Mouse (Mus musculus) limb, embryonic 14.5 days (tissue): ENCODE results near the gene Ndufaf2. TPM values are rescaled to one million over a fixed set of nuclear protein-coding genes. Genes with fewer than 3 reads are reported as not detected.

Experiments used
- ATAC-seq: fragments of 200-750 bp; cut with Nextera tagmentation; 2 replicates; pipeline ENCODE4 v1.8.0; 2017; ENCODE audit warnings: low read depth, moderate number of reproducible peaks, moderate TSS enrichment; ENCODE audit not compliant: low FRiP score
- DNase-seq: peaks from one replicate; pipeline ENCODE4 v3.0.0-alpha.2; 2015; ENCODE audit warnings: low spot score
- H3K27ac ChIP-seq: fragments of 300-500 bp; sonication (generic); replicated peaks from 2 replicates; pipeline ENCODE4 v1.5.1; 2014; ENCODE audit warnings: low read depth, mild to moderate bottlenecking, low read length, moderate library complexity, mixed read lengths
- H3K27me3 ChIP-seq: fragments of 300-500 bp; sonication (generic); 2 replicates; pipeline ENCODE4 v1.6.1; 2014; ENCODE audit warnings: low read length, mixed read lengths; ENCODE audit not compliant: control insufficient read depth, insufficient read depth
- H3K36me3 ChIP-seq: fragments of 300-500 bp; sonication (generic); 2 replicates; pipeline ENCODE4 v1.6.1; 2014; ENCODE audit warnings: mild to moderate bottlenecking, low read length, moderate library complexity, mixed read lengths; ENCODE audit not compliant: control insufficient read depth, insufficient read depth
- H3K4me1 ChIP-seq: fragments of 300-500 bp; sonication (generic); 2 replicates; pipeline ENCODE4 v1.6.1; 2014; ENCODE audit warnings: antibody characterized with exemption, low read length, mixed read lengths; ENCODE audit not compliant: control insufficient read depth, insufficient read depth
- H3K4me2 ChIP-seq: fragments of 300-500 bp; sonication (generic); replicated peaks from 2 replicates; pipeline ENCODE4 v1.6.1; 2014; ENCODE audit warnings: low read depth, mild to moderate bottlenecking, low read length, moderate library complexity; ENCODE audit not compliant: severe bottlenecking
- H3K4me3 ChIP-seq: fragments of 300-500 bp; sonication (generic); replicated peaks from 2 replicates; pipeline ENCODE4 v1.5.1; 2014; ENCODE audit warnings: low read length
- H3K9ac ChIP-seq: fragments of 300-500 bp; sonication (generic); 2 replicates; pipeline ENCODE4 v1.6.1; 2014; ENCODE audit warnings: mild to moderate bottlenecking, low read depth, low read length, moderate library complexity; ENCODE audit not compliant: severe bottlenecking
- H3K9me3 ChIP-seq: fragments of 300-500 bp; sonication (generic); 2 replicates; pipeline ENCODE4 v1.6.1; 2016; ENCODE audit warnings: low read length; ENCODE audit not compliant: control insufficient read depth
- POLR2A ChIP-seq: fragments of 200-500 bp; IDR thresholded peaks from 2 replicates; pipeline ENCODE4 v1.8.0; 2012; ENCODE audit warnings: inconsistent platforms, mild to moderate bottlenecking, moderate library complexity, borderline replicate concordance; ENCODE audit not compliant: insufficient read depth, insufficient read length; ENCODE audit errors: extremely low read depth
- WGBS: fragments of 180-500 bp; shearing (Covaris S2); extraction: QIAGEN DNeasy Blood & Tissue Kit; methylation state at CpG from one replicate; pipeline ENCODE4 v1.1.7; 2014; 5-methylcytosine and 5-hydroxymethylcytosine counted together
- polyA plus RNA-seq, 2 experiments: library from polyadenylated mRNA; depleted of rRNA in 1 of 2; stranded (reverse) in 1 of 2; unstranded in 1 of 2; fragments of >200 nt; fragmentation: Nextera tagmentation in 1 of 2; extraction: Ambion mirVana in 1 of 2; gene quantifications; 2 replicates each; pipeline versions ENCODE4 v1.2.1 to v1.2.3; 2012 to 2014

Ndufaf2 gene
- polyA plus RNA-seq, 2 experiments = 46.1 to 67.6 TPM

DNA sequence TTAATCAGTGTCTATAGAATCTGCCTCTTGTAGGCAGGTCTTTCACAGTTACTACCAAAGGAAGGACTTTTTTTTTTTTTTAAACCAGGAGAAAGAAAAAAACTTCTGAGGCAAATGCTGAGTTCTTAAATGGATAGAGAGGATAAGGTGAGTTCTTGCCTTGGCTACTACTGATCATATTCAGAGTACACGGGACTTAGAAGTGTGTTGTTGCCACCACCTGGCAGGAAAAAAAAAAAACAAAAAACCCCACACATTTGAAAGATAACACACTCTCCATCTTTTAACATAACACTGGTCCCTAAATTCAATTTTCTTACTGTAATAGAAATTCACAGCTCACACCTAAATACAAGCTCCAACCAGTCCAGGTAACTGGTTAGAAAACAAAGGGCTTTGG lies 30.5 kb downstream of the Ndufaf2 start:
- Histone ChIP-seq H3K4me1 (peaks cover 10% of the 10 kb centered on the region; the same call in 1 of the 2 replicates), H3K4me3 (no peak overlapping the region), H3K27me3 (no peaks in the 10 kb centered on the region), H3K36me3 (no peaks in the 10 kb centered on the region), H3K4me2 (no peak overlapping the region), H3K9me3 (no peaks in the 10 kb centered on the region), H3K9ac (no peak overlapping the region), H3K27ac (no peak overlapping the region)
- ATAC-seq (no peak), DNase-seq (no peak)
- 42% methylated on average over 1 of the region's 1 CpGs for WGBS
- TF ChIP-seq POLR2A = no peak

DNA sequence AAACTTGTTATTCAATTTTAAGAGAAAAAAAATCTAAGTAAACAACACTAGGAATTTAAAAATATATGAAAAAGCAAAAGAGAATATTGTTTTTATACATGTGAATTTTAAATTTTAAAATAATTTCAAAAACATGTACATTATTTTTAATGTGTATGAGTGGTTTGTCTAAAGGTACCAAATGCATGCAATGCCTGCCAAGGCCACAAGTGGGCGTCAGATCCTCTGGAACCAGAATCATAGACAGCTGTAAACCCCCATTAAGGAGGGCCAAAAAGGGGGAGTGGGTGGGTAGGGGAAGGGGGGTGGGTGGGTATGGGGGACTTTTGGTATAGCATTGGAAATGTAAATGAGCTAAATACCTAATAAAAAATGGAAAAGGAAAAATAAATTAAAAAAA lies 31.3 kb downstream of the Ndufaf2 start:
- H3K27me3 ChIP-seq = no peaks in the 10 kb centered on the region
- no peaks in the 10 kb centered on the region for H3K36me3 ChIP-seq
- H3K4me2 ChIP-seq = no peak overlapping the region
- ATAC-seq (no peak), DNase-seq (peak; percentile 47)
- H3K9ac ChIP-seq = no peak overlapping the region
- WGBS = 3% methylated on average over 1 of the region's 1 CpGs
- H3K4me1 ChIP-seq = peaks cover 10% of the 10 kb centered on the region; the same call in 1 of the 2 replicates
- no peaks in the 10 kb centered on the region for H3K9me3 ChIP-seq
- H3K27ac ChIP-seq = no peak overlapping the region
- H3K4me3 ChIP-seq = no peak overlapping the region
- TF ChIP-seq POLR2A = no peak

DNA sequence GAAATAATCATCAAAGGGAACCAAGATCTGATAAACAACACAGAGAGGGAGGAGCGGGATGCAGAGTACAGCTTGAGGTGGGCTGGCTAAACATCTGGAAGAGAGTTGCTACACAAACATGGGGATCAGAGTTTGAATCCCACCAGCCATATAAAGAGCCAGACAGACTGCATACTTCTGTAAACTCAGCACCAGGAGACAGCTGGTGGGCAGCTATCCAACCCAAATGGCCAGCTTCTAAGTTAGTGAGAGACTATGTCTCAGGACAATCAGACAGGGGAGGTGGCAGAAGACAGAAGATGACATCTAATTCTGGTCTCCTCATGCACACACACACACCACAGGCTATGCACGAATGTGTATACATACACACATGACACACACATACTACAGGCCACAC lies 32.2 kb downstream of the Ndufaf2 start:
- Histone ChIP-seq H3K27ac (no peak overlapping the region), H3K4me3 (no peak overlapping the region), H3K9me3 (no peaks in the 10 kb centered on the region), H3K4me1 (peaks cover 10% of the 10 kb centered on the region; the same call in 1 of the 2 replicates), H3K9ac (no peak overlapping the region), H3K36me3 (no peaks in the 10 kb centered on the region), H3K4me2 (no peak overlapping the region), H3K27me3 (no peaks in the 10 kb centered on the region)
- ATAC-seq (no peak), DNase-seq (no peak)
- no peak for TF ChIP-seq POLR2A
- 84% methylated on average over 2 of the region's 2 CpGs for WGBS

DNA sequence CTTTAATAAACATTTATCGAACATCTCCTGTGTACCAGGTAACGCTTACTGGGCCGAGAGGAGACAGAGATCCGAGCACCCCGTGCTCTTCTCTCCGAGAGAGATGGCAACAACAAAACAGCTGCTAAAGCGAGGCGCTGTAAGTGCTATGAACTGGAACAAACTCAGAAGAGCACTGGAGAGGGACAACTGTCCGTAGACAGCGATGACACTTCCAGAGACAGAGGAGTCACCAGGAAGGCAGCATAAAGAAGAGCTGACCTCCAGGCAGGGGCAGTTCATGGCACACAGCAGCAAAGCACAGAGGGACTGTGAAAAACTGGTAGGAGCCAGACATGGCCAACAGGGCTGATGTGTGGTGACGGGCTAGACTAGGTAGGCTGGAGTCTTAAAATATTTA lies 34.3 kb downstream of the Ndufaf2 start:
- DNase-seq = no peak
- no peak overlapping the region for H3K4me3 ChIP-seq
- no peak overlapping the region for H3K4me2 ChIP-seq
- no peaks in the 10 kb centered on the region for H3K9me3 ChIP-seq
- H3K27ac ChIP-seq = no peak overlapping the region
- no peak overlapping the region for H3K9ac ChIP-seq
- 85% methylated on average over 11 of the region's 11 CpGs for WGBS
- no peaks in the 10 kb centered on the region for H3K27me3 ChIP-seq
- TF ChIP-seq POLR2A = no peak
- no peak for ATAC-seq
- H3K36me3 ChIP-seq = no peaks in the 10 kb centered on the region
- peaks cover 10% of the 10 kb centered on the region; the same call in 1 of the 2 replicates for H3K4me1 ChIP-seq

DNA sequence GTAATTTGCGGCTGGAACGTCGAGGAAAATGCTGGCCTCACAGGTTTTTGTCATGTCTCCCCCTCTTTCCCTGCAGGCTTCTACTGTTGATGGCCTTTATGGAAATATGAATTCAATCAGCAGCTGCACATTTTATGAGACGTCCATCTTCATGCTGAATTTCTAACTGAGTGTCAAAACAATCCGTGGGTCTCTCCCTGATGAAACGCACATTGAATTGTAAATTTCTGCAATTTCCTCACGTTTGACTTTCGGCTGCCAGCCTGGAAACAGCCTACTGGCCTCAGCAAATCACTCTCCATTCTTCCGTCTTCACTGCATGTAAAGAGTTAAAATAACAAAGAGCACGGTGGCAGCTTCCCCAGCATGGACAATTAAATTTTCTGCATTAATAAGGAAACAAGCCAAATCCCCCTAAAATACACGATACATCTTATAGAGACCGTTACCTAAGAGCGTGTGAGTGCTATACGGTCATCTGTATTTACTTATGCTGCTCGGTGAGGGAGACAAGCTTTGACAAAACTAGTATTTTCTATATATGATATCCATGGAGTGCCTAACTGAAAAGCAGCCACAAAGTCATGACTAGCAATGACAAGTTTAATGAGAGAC lies 35.2 kb downstream of the Ndufaf2 start:
- H3K27ac ChIP-seq = no peak overlapping the region
- H3K4me3 ChIP-seq = no peak overlapping the region
- 31% methylated on average over 15 of the region's 15 CpGs for whole genome bisulfite sequencing
- H3K4me1 ChIP-seq = peaks cover 6% of the 10 kb centered on the region; the same call in 1 of the 2 replicates
- H3K9me3 ChIP-seq = no peaks in the 10 kb centered on the region
- no peak for ATAC-seq
- H3K4me2 ChIP-seq = no peak overlapping the region
- no peaks in the 10 kb centered on the region for H3K36me3 ChIP-seq
- no peak overlapping the region for H3K9ac ChIP-seq
- TF ChIP-seq POLR2A = no peak
- DNase-seq = no peak
- H3K27me3 ChIP-seq = no peaks in the 10 kb centered on the region
